Mouse (Mus musculus) embryonic facial prominence, embryonic 13.5 days (tissue): Measurements from ENCODE around the gene Slc29a1. TPM values are rescaled to one million over a fixed set of nuclear protein-coding genes. Genes with fewer than 3 reads are reported as not detected.

ENCODE experiments used
- ATAC-seq: fragments of 200-750 bp; cut with Nextera tagmentation; 2 replicates; pipeline ENCODE4 v1.8.0; 2017; ENCODE audit warnings: low read depth; ENCODE audit not compliant: insufficient number of reproducible peaks, insufficient read depth, low FRiP score, low TSS enrichment
- H3K27ac ChIP-seq: fragments of 300-500 bp; sonication (generic); 2 replicates; pipeline ENCODE4 v1.5.1; 2015; ENCODE audit warnings: moderate library complexity, mild to moderate bottlenecking, inconsistent platforms
- H3K27me3 ChIP-seq: fragments of 300-500 bp; sonication (generic); 2 replicates; pipeline ENCODE4 v1.6.1; 2015; ENCODE audit warnings: mild to moderate bottlenecking, inconsistent platforms
- H3K36me3 ChIP-seq: fragments of 300-500 bp; sonication (generic); 2 replicates; pipeline ENCODE4 v1.6.1; 2015; ENCODE audit warnings: mild to moderate bottlenecking, inconsistent platforms
- H3K4me1 ChIP-seq: fragments of 300-500 bp; sonication (generic); 2 replicates; pipeline ENCODE4 v1.6.1; 2015; ENCODE audit warnings: inconsistent platforms
- H3K4me2 ChIP-seq: fragments of 300-500 bp; sonication (generic); 2 replicates; pipeline ENCODE4 v1.6.1; 2015; ENCODE audit warnings: moderate library complexity, mild to moderate bottlenecking, inconsistent platforms
- H3K4me3 ChIP-seq: fragments of 300-500 bp; sonication (generic); 2 replicates; pipeline ENCODE4 v1.5.1; 2015; ENCODE audit warnings: mild to moderate bottlenecking, inconsistent platforms
- H3K9ac ChIP-seq: fragments of 300-500 bp; sonication (generic); 2 replicates; pipeline ENCODE4 v1.6.1; 2015; ENCODE audit warnings: mild to moderate bottlenecking, inconsistent platforms
- H3K9me3 ChIP-seq: fragments of 300-500 bp; sonication (generic); 2 replicates; pipeline ENCODE4 v1.6.1; 2016; ENCODE audit warnings: inconsistent platforms
- WGBS: fragments of 180-500 bp; shearing (Covaris S2); methylation state at CpG from one replicate; pipeline ENCODE4 v1.1.7; 2015; ENCODE audit warnings: mixed read lengths; 5-methylcytosine and 5-hydroxymethylcytosine counted together
- polyA plus RNA-seq: library from polyadenylated mRNA; unstranded; fragments of >200 nt; fragmentation: Nextera tagmentation; extraction: Ambion mirVana; gene quantifications from 2 replicates; pipeline ENCODE4 v1.2.1, GENCODE M21; 2015

Slc29a1 gene
- polyA plus RNA-seq, result 69.8 and 77.4 TPM in 2 replicates

GRCm38 (mm10) chr17:45599446-45600242, at the start of gene Slc29a1:
Slc29a1 (minus strand) TSS chr17:45599606.
- Histone ChIP-seq H3K27me3 (peaks cover 34% of the 10 kb centered on the region), H3K4me1 (peaks cover 47% of the 10 kb centered on the region), H3K9ac (peak within 1 kb of the TSS; percentile 67), H3K36me3 (no peaks in the 10 kb centered on the region), H3K9me3 (no peaks in the 10 kb centered on the region), H3K27ac (no peak within 1 kb of the TSS), H3K4me2 (peak within 1 kb of the TSS; percentile 70), H3K4me3 (peak within 1 kb of the TSS; percentile 35)
- 11% methylated on average over 32 of the region's 32 CpGs for WGBS
- ATAC-seq, result no peak

- WGBS, result 91% methylated on average over 4 of the region's 4 CpGs
- H3K9me3 ChIP-seq, result no peaks in the 10 kb centered on the region
- no peaks in the 10 kb centered on the region for H3K4me1 ChIP-seq
- no peak overlapping the region for H3K4me2 ChIP-seq
- H3K36me3 ChIP-seq, result no peaks in the 10 kb centered on the region
- no peak overlapping the region for H3K4me3 ChIP-seq
- no peaks in the 10 kb centered on the region for H3K27me3 ChIP-seq
- H3K9ac ChIP-seq, result no peak overlapping the region
- no peak overlapping the region for H3K27ac ChIP-seq
- ATAC-seq, result no peak
These were observed 44.8 kb upstream of the Slc29a1 start for GRCm38 (mm10) chr17:45644185-45644584.

- Histone ChIP-seq H3K27ac (no peak overlapping the region), H3K4me1 (no peaks in the 10 kb centered on the region), H3K9me3 (no peaks in the 10 kb centered on the region), H3K27me3 (no peaks in the 10 kb centered on the region), H3K36me3 (no peaks in the 10 kb centered on the region), H3K4me2 (no peak overlapping the region), H3K4me3 (no peak overlapping the region), H3K9ac (0 out of 2 replicates have a peak overlapping the region, but pooled peaks have one; percentile 27)
- ATAC-seq, result no peak
- WGBS, result 18% methylated on average over 12 of the region's 12 CpGs
These were observed 43.3 kb upstream of the Slc29a1 start for GRCm38 (mm10) chr17:45642701-45643100.

GRCm38 (mm10) chr17:45641981-45642380, 42.6 kb upstream of the Slc29a1 start:
- Histone ChIP-seq H3K27ac (no peak overlapping the region), H3K4me2 (no peak overlapping the region), H3K36me3 (no peaks in the 10 kb centered on the region), H3K9ac (no peak overlapping the region), H3K4me1 (no peaks in the 10 kb centered on the region), H3K4me3 (no peak overlapping the region), H3K27me3 (no peaks in the 10 kb centered on the region), H3K9me3 (no peaks in the 10 kb centered on the region)
- no peak for ATAC-seq
- 88% methylated on average over 8 of the region's 8 CpGs for WGBS

GRCm38 (mm10) chr17:45638596-45639295, 39.3 kb upstream of the Slc29a1 start:
- WGBS, result 80% methylated on average over 16 of the region's 16 CpGs
- Histone ChIP-seq H3K27ac (no peak overlapping the region), H3K9me3 (no peaks in the 10 kb centered on the region), H3K4me2 (no peak overlapping the region), H3K9ac (no peak overlapping the region), H3K27me3 (no peaks in the 10 kb centered on the region), H3K4me3 (no peak overlapping the region), H3K36me3 (no peaks in the 10 kb centered on the region), H3K4me1 (no peaks in the 10 kb centered on the region)
- no peak for ATAC-seq

- H3K27ac ChIP-seq, result no peak overlapping the region
- 77% methylated on average over 5 of the region's 5 CpGs for WGBS
- H3K27me3 ChIP-seq, result no peaks in the 10 kb centered on the region
- H3K4me2 ChIP-seq, result no peak overlapping the region
- H3K4me1 ChIP-seq, result peaks cover 10% of the 10 kb centered on the region
- ATAC-seq, result no peak
- H3K9ac ChIP-seq, result no peak overlapping the region
- H3K4me3 ChIP-seq, result no peak overlapping the region
- H3K9me3 ChIP-seq, result no peaks in the 10 kb centered on the region
- no peaks in the 10 kb centered on the region for H3K36me3 ChIP-seq
These were observed 34.6 kb upstream of the Slc29a1 start for GRCm38 (mm10) chr17:45634033-45634432.

GRCm38 (mm10) chr17:45631940-45632339, 32.5 kb upstream of the Slc29a1 start:
- Histone ChIP-seq H3K4me3 (no peak overlapping the region), H3K27me3 (no peaks in the 10 kb centered on the region), H3K4me1 (peaks cover 10% of the 10 kb centered on the region), H3K4me2 (no peak overlapping the region), H3K36me3 (no peaks in the 10 kb centered on the region), H3K9me3 (no peaks in the 10 kb centered on the region), H3K27ac (no peak overlapping the region), H3K9ac (no peak overlapping the region)
- 64% methylated on average over 6 of the region's 6 CpGs for WGBS
- ATAC-seq, result no peak

GRCm38 (mm10) chr17:45630992-45631391, 31.6 kb upstream of the Slc29a1 start:
- Histone ChIP-seq H3K36me3 (no peaks in the 10 kb centered on the region), H3K4me2 (peak overlapping the region; percentile 87; the same call in 1 of the 2 replicates), H3K4me1 (peaks cover 14% of the 10 kb centered on the region), H3K9ac (no peak overlapping the region), H3K27me3 (no peaks in the 10 kb centered on the region), H3K9me3 (no peaks in the 10 kb centered on the region), H3K27ac (no peak overlapping the region), H3K4me3 (no peak overlapping the region)
- 57% methylated on average over 3 of the region's 3 CpGs for WGBS
- ATAC-seq, result no peak

- Histone ChIP-seq H3K36me3 (no peaks in the 10 kb centered on the region), H3K4me2 (peak overlapping the region; percentile 87), H3K27me3 (no peaks in the 10 kb centered on the region), H3K9me3 (no peaks in the 10 kb centered on the region), H3K4me1 (peaks cover 14% of the 10 kb centered on the region), H3K9ac (peak overlapping the region; percentile 70), H3K4me3 (peak overlapping the region; percentile 48), H3K27ac (peak overlapping the region; percentile 16; the same call in 1 of the 2 replicates)
- WGBS, result 2% methylated on average over 34 of the region's 34 CpGs
- peak; percentile 53; the same call in 1 of the 2 replicates for ATAC-seq
These were observed 30.7 kb upstream of the Slc29a1 start for GRCm38 (mm10) chr17:45629861-45630694.

- H3K4me2 ChIP-seq, result peak overlapping the region; percentile 87
- no peaks in the 10 kb centered on the region for H3K27me3 ChIP-seq
- 0 out of 2 replicates have a peak overlapping the region, but pooled peaks have one; percentile 16 for H3K27ac ChIP-seq
- peaks cover 14% of the 10 kb centered on the region for H3K4me1 ChIP-seq
- no peaks in the 10 kb centered on the region for H3K36me3 ChIP-seq
- peak overlapping the region; percentile 48 for H3K4me3 ChIP-seq
- 67% methylated on average over 13 of the region's 13 CpGs for WGBS
- H3K9me3 ChIP-seq, result no peaks in the 10 kb centered on the region
- ATAC-seq, result no peak
- peak overlapping the region; percentile 70; the same call in 1 of the 2 replicates for H3K9ac ChIP-seq
These were observed 29.8 kb upstream of the Slc29a1 start for GRCm38 (mm10) chr17:45628885-45629855.
